Mouse (Mus musculus) neural tube, embryonic 10.5 days (tissue): Measurements from ENCODE around the gene Dpep3.

Experiments
- DNase-seq: peaks from one replicate; pipeline ENCODE4 v3.0.0-alpha.2; 2017; ENCODE audit warnings: low spot score; ENCODE audit errors: extremely low spot score

Gene Dpep3

DNA sequence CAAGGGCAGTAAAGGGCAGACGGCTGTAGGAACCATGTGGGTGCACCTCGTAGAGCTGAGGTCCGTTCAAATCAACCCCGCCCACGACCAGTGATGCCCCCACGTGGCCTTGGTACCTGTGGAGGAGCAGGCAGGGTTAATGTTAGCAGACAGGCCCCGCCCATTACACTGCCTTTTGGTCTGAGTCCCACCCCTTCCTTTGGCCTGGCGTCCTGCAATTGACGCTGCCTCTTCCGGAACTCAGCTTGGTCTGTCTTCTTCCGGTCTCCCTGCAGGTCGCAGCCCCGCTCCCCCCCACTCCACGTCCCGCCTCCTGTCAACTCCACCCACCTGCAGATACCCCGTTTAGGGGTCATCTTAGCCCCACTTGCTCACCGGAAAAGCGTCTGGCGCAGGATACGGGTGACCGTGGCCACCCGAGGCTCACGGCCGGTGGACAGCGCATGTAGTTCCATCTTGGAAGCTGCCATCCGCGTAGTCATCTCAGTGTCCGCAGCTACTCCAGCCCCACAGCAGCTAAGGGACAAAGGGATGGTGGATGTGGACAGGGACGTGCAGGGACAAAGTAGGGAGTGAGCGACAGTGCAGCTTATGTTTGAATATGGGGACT lies 42.3 kb downstream of the Dpep3 start:
- DNase-seq = peak; percentile 86

- no peak for DNase-seq
These were observed 43.2 kb downstream of the Dpep3 start for GRCm38 (mm10) chr8:105935863-105936603.

GRCm38 (mm10) chr8:105935105-105935504 lies 44.1 kb downstream of the Dpep3 start:
- DNase-seq = no peak

DNA sequence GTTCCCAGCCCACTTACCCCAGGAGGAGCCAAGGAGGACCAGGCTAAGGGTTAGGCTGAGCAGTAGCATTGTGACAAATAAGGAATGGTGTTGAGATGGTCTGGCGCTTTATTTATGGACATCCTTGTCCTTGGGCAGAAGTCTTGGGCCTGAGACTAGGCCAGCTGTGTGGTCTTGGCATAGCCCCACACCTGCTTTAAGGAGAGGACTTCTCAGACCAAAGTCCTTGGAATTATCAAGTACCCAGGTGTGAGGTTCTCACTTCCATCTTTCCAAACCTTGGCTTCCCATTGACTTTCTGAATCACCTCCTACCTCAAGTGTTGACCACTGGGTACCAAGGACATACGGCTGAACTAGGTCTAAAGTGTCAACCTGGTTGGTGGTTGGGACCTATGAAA lies 45.5 kb downstream of the Dpep3 start, which contains the start of gene Ctrl:
Gene Ctrl, minus strand, starts transcription at position 101 of the 400 bp plus-strand sequence.
- DNase-seq = no peak

DNA sequence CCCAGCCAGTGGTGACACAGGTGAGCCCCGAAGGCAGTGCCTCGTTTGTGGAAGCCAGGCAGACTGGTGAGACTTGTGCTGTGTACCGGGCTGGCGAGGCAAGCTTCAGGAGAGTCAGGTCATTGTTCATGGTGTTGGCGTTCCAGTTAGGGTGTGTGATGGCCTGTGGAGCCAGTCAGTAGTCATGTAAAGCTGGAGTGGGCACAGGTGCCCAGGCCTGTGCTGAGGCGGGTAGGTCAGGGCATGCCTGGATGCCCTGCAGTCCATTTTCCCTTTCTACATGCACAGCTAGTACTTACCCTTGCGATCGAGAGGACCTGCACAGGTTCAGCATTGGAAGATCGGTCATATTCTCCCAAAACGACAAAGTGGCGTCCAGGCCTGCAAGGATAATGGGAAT lies 46.7 kb downstream of the Dpep3 start:
- DNase-seq = no peak

GRCm38 (mm10) chr8:105931271-105931670 lies 48.0 kb downstream of the Dpep3 start:
- no peak for DNase-seq

DNA sequence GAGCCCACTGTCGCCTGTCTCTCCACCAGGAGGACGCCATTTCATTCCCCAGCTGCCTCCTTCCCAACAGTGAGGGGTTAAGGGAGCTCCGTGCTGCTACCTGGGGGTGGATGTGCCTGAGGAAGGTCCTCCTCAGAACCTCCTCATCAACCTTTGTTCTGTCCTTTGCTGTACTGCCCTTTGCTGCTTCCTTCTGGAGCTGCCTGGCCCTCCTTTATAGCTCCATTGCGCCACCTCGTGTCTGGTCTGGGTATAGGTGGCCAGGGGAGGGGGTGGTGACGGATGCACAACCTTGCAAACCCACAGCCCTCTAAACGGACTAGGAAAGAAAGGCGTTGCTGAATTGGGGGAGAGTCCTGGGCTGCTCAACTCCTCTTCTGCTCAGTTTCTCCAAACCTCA lies 48.6 kb downstream of the Dpep3 start:
- DNase-seq = peak; percentile 86

- no peak for DNase-seq
These were observed 54.1 kb downstream of the Dpep3 start for GRCm38 (mm10) chr8:105925123-105925522.
